Mouse (Mus musculus) left cerebral cortex, adult 9 months (tissue): ENCODE measurements at regions not wholly inside any gene's neighbourhood (a gene's known extent, or its start where the extent isn't known, plus 50 kb on each side); places are given as distances from the start of the nearest gene placed in this dataset.

Experiments
- DNase-seq, 2 experiments: peaks; one replicate each; pipeline ENCODE4 v3.0.0; 2022; ENCODE audit warnings: low spot score in 2 of 2

DNA sequence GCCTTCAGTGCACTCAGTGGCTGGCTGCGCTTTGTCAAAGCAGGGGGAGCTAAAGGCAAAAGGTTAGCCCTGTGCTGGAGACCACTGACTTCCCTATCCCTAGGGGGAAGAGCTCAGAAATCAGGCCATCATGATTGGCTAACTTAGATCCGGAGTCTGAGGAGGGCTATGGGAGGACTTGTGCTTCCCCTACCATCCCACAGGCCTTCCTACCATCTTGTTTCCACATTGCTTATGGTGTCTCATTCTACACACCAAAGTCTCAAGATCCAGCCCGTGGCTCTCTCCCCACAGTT is 72.9 kb upstream of the 1700024P04Rik start:
- DNase-seq = no peak

- DNase-seq = peak in 1 of 2 experiments; percentile 20
Measured at GRCm38 (mm10) chr13:99056432-99057292, 72.3 kb upstream of the 1700024P04Rik start.

DNA sequence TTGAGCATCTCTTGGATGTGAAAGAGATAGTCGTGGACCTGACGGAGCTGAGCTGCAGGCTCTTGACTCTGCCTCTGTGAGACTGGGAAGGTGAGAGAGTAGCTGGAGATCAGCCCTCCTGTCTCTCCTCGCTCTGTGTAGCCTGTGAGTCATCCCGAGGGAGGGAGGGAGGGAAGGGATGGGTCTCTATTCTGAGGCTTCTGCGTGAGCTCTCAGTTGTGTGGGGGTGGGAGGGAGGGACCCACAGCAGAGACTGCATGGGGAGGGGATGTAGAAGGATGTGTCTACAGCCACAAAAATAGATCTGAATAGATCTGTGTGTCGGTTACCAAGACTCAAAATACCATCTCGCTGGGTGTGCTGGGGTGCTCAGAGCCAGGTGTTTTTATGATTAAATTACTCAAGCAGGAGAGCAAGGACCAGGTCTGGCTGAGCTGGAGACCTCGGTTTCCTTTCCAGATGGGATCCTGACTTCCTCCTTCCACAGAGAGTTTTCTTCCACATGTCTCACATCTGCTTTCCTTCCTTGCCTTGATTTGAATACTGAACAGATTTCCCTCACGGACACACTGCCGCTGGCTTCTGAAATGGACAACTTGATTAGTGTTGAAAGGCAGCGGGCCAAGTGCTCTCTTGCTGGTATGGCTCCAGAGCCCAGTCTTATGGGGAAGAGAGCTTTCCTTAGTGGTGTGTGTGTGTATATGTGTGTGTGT is 71.4 kb upstream of the 1700024P04Rik start:
- DNase-seq = peak; percentile 65 to 66

- no peak for DNase-seq
Measured at GRCm38 (mm10) chr13:99052076-99052475, 67.7 kb upstream of the 1700024P04Rik start.

DNA sequence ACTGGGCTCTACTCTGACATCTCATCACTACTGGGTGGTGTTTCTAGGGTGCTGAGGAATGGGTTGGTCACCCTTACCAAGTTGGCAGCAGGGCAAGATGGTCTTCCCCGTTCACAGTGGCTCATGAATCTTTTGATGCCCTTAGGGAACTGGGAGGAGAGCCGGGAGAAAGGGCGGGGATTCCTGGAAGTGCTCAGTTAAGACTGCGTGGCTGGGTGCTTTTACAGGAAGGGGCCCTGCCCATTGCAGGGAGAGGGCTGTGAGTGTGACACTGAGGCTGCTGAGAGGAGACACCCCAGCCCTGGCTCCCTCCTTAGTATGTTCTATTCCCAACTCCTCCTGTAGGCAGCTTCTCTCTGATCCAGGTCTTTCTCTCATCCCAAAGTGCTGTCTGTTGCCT is 65.3 kb upstream of the 1700024P04Rik start:
- no peak for DNase-seq

GRCm38 (mm10) chr13:99048651-99049100 is 64.3 kb upstream of the 1700024P04Rik start:
- no peak for DNase-seq

DNA sequence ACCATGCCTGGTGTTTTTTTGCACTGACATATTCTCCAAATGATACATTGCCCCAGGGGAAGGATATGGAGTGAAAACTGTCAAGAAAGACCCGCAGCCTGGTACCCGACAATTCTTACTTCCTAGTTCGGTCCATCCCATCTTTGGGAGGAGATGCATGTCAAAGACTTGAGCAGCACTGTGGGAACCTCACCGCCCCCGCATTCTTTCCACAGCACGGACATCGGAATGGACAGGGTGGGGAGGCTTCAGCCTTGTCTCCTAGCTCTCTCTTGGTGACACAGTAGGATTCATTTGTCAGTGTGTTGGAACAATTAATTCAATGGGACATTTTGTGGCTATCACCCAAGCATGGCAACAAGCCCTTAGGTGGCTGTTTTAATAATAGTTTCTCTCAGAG is 62.9 kb upstream of the 1700024P04Rik start:
- DNase-seq = no peak

DNA sequence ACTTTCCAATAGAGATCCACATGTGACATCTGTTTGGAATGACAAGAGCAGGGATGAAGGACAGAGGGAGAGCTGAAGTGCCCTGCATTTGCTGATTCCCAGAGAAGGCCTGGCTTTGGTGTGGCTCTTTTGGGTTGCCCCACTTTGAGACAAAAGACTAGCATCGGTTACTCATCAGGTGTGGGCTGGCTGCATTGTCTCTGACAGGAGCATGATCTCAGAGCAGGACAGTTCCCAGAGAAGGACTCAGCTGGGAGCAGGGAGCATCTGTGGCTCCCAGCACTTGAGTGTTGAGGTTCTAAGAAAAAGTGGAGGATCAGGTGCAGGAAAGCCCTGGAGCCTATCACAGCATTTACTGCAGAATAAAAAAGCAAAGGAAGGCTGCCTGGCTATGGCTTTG is 62.4 kb upstream of the 1700024P04Rik start:
- DNase-seq = no peak

DNA sequence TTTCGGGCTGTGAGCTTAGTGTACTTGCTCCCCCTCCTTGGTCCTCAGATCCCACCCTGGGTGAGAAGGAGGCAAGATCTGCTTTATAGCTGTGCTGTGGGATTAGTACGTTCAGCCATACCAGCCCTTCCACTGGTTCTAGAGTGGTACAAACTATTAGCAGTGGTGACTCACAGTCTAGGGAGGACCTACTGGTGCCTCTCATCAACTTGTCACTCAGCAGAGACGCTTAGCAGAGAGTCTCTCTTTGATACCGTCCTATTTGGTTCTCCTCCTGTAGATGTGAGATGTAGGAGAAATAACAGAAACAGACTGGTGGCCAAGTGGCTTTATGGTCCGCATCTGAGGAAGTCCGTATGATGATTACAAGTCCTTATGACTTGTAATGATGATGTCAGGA is 57.7 kb upstream of the 1700024P04Rik start:
- DNase-seq = no peak

DNA sequence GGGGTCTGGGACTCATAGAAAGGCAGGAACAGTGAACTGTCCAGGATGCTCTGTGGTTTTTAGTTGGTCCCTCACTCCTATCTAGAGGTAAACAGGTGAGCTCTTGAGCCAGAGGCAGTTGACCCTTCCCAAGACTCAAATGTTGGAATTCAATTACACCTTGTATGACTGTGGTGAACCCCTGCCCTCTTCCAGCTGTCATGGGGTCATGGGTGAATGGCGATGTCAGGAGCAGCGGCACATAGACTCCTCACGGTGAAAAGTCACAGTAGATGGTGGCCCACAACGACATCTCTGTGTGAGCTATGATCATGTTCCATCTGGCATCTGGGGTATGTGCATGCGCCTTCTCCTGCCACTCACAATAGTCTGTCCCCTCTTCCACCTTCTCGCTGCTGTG is 56.9 kb upstream of the 1700024P04Rik start:
- no peak for DNase-seq

GRCm38 (mm10) chr13:99040846-99041245 is 56.5 kb upstream of the 1700024P04Rik start:
- DNase-seq = peak; percentile 66 to 79

- no peak for DNase-seq
Measured at GRCm38 (mm10) chr13:99040171-99040570, 55.8 kb upstream of the 1700024P04Rik start.

- no peak for DNase-seq
Measured at GRCm38 (mm10) chr13:99039063-99039385, 54.7 kb upstream of the 1700024P04Rik start.

DNA sequence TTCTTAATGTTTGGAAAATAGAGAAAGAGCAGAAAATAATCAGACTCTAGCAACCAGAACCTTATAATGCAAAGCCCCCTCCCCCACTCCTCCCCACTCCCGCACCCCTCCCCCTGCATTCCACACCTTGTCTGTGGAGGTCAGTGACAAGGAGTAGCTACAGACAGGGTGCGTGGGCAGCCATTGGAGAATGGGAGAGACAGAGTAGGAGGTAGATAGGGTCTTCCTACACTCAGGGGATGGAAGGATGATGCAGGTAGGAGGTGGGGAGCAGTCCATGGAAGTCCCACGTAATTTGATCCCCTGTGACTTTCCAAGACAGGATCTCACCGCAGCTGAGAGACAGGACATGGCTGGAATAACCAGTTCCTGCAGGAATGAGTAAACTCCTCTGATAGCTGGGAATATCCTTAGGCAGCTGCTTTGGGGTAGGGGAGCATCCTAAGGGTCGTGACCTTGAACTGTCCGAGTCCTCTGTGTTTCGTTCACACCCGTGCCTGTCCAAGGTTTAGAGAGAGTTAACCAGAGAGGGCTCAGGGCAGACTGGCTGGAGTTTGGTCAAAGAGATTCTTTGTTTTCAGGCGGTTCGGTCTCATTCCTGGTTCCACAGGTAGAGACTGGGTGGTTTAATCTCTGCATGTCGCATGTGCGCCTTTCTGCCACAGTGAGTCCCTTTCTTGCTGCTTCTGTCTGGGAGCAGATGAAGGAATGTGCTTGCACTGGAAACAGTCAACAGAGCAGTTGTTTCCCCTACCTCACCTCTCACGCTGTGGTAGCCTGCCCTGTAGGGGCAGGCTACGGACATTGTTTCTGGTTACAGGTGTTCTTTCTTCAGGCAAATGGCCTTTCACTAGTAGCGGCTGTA is 54.1 kb upstream of the 1700024P04Rik start:
- no peak for DNase-seq

DNA sequence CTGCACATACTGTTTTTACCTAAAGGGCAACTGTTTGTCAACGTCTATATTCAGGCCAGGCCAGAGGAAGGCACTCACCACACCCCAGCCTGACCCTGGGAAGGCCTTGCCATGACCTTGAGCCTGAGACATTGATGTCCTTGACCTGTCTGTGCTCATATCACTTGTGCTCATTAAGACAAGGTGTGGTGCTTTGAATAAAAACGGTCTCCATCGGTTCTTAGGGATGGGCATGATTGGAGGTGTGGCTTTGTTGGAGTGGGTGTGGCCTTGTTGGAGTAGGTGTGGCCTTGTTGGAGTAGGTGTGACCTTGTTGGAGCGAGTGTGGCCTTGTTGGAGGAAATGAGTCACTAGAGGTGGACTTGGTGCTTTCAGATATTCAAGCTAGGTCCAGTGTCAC is 52.8 kb upstream of the 1700024P04Rik start:
- no peak for DNase-seq
